Mouse (Mus musculus): ENCODE measurements around the gene Serhl.

DNA sequence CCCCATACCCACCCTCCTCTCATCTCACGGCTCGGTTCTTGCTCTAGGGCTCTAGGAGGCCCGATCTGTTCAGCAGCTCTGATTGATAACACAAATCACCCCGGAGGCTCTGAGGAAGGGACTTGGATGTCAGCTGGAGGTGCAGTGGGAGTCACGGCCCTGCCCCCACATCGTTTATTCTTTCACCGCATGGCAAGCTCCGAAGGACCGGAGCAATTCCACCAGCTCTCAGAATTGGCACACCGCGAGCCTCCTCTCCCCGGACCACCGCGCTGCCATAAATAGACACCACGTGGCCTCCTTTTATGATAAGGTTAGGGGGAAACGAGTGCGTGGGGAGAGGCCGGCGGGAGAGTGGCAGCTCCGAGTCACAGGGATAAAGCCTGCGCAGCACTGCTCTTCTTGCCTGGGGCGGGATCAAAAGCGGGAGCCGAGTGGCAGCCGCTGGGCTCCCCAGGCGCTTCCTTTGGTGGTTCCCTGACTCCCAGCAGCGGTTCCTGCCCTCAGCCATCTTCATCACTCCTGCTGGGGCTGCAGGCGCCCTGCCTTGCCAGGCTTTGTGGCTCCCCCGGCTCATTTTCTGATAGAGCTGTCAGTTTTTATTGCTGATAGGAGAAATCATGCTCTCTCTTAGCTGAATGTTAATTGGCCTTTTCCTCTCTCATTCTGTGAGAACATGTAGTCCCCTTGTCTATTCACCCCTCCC, 32.8 kb upstream of the Serhl start:
- TF ChIP-seq POLR2A (IDR thresholded peaks at IDR 0.05; ENCODE audit: extremely low read depth, insufficient read depth, low read length), result no peak
- TF ChIP-seq CTCF (IDR thresholded peaks at IDR 0.05; ENCODE audit: low read depth, low read length), result no peak
